Mouse (Mus musculus): ENCODE results near the gene Psmd6. TPM values are rescaled to one million over a fixed set of nuclear protein-coding genes. Genes with fewer than 3 reads are reported as not detected.
A peak's percentile ranks its signal among the peaks of the same experiment; 100 is the strongest.

The Psmd6 gene
- polyA plus RNA-seq, 1 experiment from 2014 or later = 269 TPM

- no peak overlapping the region for H3K4me3 ChIP-seq
- H3K4me1 ChIP-seq = no peaks in the 10 kb centered on the region
- no peak overlapping the region for H3K27ac ChIP-seq
- 89% methylated on average over 6 of the region's 6 CpGs for WGBS
- DNase-seq (ENCODE audit: low spot score) = no peak
- no peaks in the 10 kb centered on the region for H3K9me3 ChIP-seq
- no peaks in the 10 kb centered on the region for H3K27me3 ChIP-seq (ENCODE audit: insufficient read depth, poor library complexity, severe bottlenecking)
- no peaks in the 10 kb centered on the region for H3K36me3 ChIP-seq
Observed at GRCm38 (mm10) chr14:14080604-14081194, 40.1 kb downstream of the Psmd6 start.

DNA sequence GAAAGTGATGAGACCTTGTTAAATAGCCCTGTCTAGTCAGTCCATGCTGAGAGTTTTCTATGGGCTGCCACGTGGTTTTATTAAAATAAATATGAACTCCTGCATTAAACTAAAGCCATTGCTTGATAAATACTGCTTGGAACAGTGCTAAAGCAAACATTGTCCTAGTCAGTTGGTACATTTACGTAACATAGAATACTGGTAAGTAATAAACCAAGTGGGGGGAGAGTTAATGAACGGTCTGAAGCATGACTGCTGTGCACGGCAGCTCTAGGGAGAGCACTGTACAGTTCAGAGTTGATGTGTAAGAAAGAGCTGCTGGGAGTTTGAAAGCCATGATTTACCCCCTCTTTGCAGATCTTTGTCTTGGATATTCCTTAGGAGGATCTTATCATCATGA is 49.3 kb downstream of the Psmd6 start:
- no peak overlapping the region for H3K27ac ChIP-seq
- H3K9me3 ChIP-seq = no peaks in the 10 kb centered on the region
- no peak for DNase-seq (ENCODE audit: low spot score)
- peaks cover 24% of the 10 kb centered on the region for H3K4me1 ChIP-seq
- H3K36me3 ChIP-seq = no peaks in the 10 kb centered on the region
- no peak overlapping the region for H3K4me3 ChIP-seq
- 76% methylated on average over 4 of the region's 4 CpGs for WGBS
- no peaks in the 10 kb centered on the region for H3K27me3 ChIP-seq (ENCODE audit: insufficient read depth, poor library complexity, severe bottlenecking)

DNA sequence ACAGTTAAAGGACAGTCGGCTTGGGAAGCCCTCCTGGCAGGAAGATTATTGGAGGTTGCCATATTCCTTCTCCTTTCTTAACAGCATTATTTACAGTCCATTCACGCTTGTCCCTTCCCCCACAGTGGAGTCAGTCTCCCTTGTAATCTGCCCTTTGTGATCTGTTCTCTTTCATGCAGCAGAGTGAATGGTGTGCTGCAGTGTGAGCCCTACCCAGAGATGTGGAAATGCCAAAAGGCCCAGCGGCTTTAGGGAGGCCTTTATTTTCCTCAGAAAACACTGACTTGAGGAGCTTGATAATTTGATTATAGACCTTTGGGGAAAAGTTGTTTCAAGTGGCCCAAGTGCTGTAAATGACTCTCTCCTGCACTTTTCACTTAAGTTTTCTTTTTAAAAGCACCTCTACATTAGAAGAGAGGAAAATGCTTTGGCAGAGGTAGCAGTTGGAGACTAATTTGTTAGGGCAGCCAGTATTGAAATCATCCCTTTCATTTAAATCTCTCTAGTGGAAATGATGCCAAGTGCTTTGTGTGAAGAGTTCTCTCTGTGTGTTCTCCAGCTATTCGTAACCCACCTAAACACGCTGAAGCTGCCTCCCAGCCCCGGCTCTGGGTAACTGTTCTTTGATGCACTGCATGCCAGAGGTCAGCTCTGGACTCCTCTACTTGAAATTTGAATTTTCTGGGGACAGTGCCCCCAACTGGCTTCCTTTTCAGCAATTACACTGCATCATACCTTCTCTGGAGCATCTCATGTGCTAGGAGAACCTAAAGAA is 50.1 kb downstream of the Psmd6 start:
- DNase-seq (ENCODE audit: low spot score) = no peak
- H3K4me3 ChIP-seq = no peak overlapping the region
- no peaks in the 10 kb centered on the region for H3K9me3 ChIP-seq
- H3K36me3 ChIP-seq = no peaks in the 10 kb centered on the region
- H3K27ac ChIP-seq = no peak overlapping the region
- 37% methylated on average over 6 of the region's 6 CpGs for whole genome bisulfite sequencing
- H3K4me1 ChIP-seq = peaks cover 24% of the 10 kb centered on the region
- H3K27me3 ChIP-seq (ENCODE audit: insufficient read depth, poor library complexity, severe bottlenecking) = no peaks in the 10 kb centered on the region

- no peaks in the 10 kb centered on the region for H3K36me3 ChIP-seq
- peaks cover 24% of the 10 kb centered on the region for H3K4me1 ChIP-seq
- no peak overlapping the region for H3K4me3 ChIP-seq
- WGBS = 47% methylated on average over 3 of the region's 3 CpGs
- H3K27me3 ChIP-seq (ENCODE audit: insufficient read depth, poor library complexity, severe bottlenecking) = no peaks in the 10 kb centered on the region
- H3K9me3 ChIP-seq = no peaks in the 10 kb centered on the region
- no peak overlapping the region for H3K27ac ChIP-seq
- no peak for DNase-seq (ENCODE audit: low spot score)
Observed at GRCm38 (mm10) chr14:14068553-14068952, 52.2 kb downstream of the Psmd6 start.

- Histone ChIP-seq H3K27me3 (ENCODE audit: insufficient read depth, poor library complexity, severe bottlenecking) (no peaks in the 10 kb centered on the region), H3K36me3 (no peaks in the 10 kb centered on the region), H3K9me3 (no peaks in the 10 kb centered on the region), H3K4me1 (peaks cover 24% of the 10 kb centered on the region), H3K27ac (peak overlapping the region; percentile 67), H3K4me3 (peak overlapping the region; percentile 47)
- WGBS = 15% methylated on average over 10 of the region's 10 CpGs
- no peak for DNase-seq (ENCODE audit: low spot score)
Observed at GRCm38 (mm10) chr14:14067648-14068472, 52.9 kb downstream of the Psmd6 start.

GRCm38 (mm10) chr14:14066241-14066640 is 54.5 kb downstream of the Psmd6 start:
- no peaks in the 10 kb centered on the region for H3K36me3 ChIP-seq
- H3K4me3 ChIP-seq = no peak overlapping the region
- no peak overlapping the region for H3K27ac ChIP-seq
- no peak for DNase-seq (ENCODE audit: low spot score)
- no peaks in the 10 kb centered on the region for H3K27me3 ChIP-seq (ENCODE audit: insufficient read depth, poor library complexity, severe bottlenecking)
- H3K4me1 ChIP-seq = peaks cover 24% of the 10 kb centered on the region
- 73% methylated on average over 6 of the region's 6 CpGs for WGBS
- no peaks in the 10 kb centered on the region for H3K9me3 ChIP-seq

GRCm38 (mm10) chr14:14065142-14065498 is 55.7 kb downstream of the Psmd6 start:
- H3K4me1 ChIP-seq = peaks cover 13% of the 10 kb centered on the region
- no peaks in the 10 kb centered on the region for H3K27me3 ChIP-seq (ENCODE audit: insufficient read depth, poor library complexity, severe bottlenecking)
- H3K27ac ChIP-seq = no peak overlapping the region
- WGBS = 66% methylated on average over 4 of the region's 4 CpGs
- no peak for DNase-seq (ENCODE audit: low spot score)
- no peaks in the 10 kb centered on the region for H3K36me3 ChIP-seq
- H3K4me3 ChIP-seq = no peak overlapping the region
- no peaks in the 10 kb centered on the region for H3K9me3 ChIP-seq

GRCm38 (mm10) chr14:14064486-14065141 is 56.2 kb downstream of the Psmd6 start:
- Histone ChIP-seq H3K36me3 (no peaks in the 10 kb centered on the region), H3K4me1 (peaks cover 11% of the 10 kb centered on the region), H3K27me3 (ENCODE audit: insufficient read depth, poor library complexity, severe bottlenecking) (no peaks in the 10 kb centered on the region), H3K27ac (no peak overlapping the region), H3K9me3 (no peaks in the 10 kb centered on the region), H3K4me3 (no peak overlapping the region)
- 59% methylated on average over 5 of the region's 5 CpGs for WGBS
- DNase-seq (ENCODE audit: low spot score) = no peak

GRCm38 (mm10) chr14:14063382-14063781 is 57.4 kb downstream of the Psmd6 start:
- 0 out of 2 replicates have a peak, but pooled peaks cover under 1% of the 10 kb centered on the region for H3K36me3 ChIP-seq
- no peak overlapping the region for H3K4me3 ChIP-seq
- 69% methylated on average over 5 of the region's 5 CpGs for WGBS
- H3K4me1 ChIP-seq = peaks cover 7% of the 10 kb centered on the region
- no peak for DNase-seq (ENCODE audit: low spot score)
- H3K27ac ChIP-seq = no peak overlapping the region
- H3K9me3 ChIP-seq = no peaks in the 10 kb centered on the region
- H3K27me3 ChIP-seq (ENCODE audit: insufficient read depth, poor library complexity, severe bottlenecking) = no peaks in the 10 kb centered on the region

- peaks cover 3% of the 10 kb centered on the region for H3K4me1 ChIP-seq
- H3K27ac ChIP-seq = no peak overlapping the region
- no peak overlapping the region for H3K4me3 ChIP-seq
- 86% methylated on average over 11 of the region's 11 CpGs for WGBS
- H3K27me3 ChIP-seq (ENCODE audit: insufficient read depth, poor library complexity, severe bottlenecking) = no peaks in the 10 kb centered on the region
- H3K9me3 ChIP-seq = no peaks in the 10 kb centered on the region
- 0 out of 2 replicates have a peak, but pooled peaks cover 4% of the 10 kb centered on the region for H3K36me3 ChIP-seq
- no peak for DNase-seq (ENCODE audit: low spot score)
Observed at GRCm38 (mm10) chr14:14062531-14063245, 58.1 kb downstream of the Psmd6 start.
